Mouse (Mus musculus): ENCODE data around the gene Csf2rb2. TPM values are rescaled to one million over a fixed set of nuclear protein-coding genes. Genes with fewer than 3 reads are reported as not detected.

Gene Csf2rb2
- 10 to 100 TPM; 22.7 to 27.4 TPM for total RNA-seq (2023)

DNA sequence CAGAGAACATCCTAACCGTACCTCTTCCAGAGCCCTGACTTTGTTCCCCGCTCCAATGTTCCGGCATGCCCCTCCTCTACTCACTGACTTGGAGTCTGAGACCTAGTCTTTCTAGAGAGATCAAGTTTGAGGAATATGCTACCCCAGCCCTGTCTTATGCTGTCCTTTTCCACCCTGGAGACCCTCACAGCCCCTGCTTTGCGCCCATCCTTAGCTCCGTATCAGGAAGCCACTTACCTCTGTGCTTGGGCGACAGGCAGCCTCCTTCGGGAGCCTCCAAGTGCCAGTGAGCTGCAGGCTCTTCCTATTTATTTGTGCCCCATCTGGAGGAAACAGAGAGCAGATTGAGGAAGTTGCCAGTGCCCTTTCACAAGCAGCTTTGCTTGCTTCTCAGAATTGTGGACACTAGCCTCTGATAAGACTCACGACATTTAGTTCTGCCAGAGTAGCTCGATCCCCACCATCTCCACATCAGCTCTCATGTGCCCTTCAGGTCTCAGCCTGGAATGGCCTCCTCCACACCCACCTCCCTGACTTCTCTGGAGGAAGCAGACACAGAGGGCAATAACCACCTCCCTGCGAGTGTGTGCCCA, at the start of gene Csf2rb2:
Gene Csf2rb2, minus strand, starts transcription at position 381 of the 593 bp plus-strand sequence.

DNA sequence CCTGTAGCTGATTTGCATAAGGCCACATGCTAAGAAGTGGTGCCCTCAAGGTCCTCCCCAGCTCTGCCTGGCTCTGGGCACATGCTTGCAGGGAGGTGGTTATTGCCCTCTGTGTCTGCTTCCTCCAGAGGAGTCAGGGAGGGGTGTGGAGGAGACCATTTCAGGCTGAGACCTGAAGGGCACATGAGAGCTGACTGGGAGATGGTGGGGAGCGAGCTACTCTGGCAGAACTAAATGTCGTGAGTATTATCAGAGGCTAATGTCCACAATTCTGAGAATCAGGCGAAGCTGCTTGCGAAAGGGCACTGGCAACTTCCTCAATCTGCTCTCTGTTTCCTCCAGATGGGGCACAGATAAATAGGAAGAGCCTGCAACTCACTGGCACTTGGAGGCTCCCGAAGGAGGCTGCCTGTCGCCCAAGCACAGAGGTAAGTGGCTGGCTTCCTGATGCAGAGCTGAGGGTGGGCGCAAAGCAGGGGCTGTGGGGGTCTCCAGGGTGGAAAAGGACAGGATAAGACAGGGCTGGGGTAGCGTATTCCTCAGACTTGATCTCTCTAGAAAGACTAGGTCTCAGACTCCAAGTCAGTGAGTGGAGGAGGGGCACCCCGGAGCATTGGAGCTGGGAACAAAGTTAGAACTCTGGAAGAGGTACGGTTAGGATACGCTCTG, 20.3 kb upstream of the Csf2rb2 start, which contains the start of gene Csf2rb:
Gene Csf2rb, plus strand, starts transcription at position 82 of the 669 bp plus-strand sequence.

DNA sequence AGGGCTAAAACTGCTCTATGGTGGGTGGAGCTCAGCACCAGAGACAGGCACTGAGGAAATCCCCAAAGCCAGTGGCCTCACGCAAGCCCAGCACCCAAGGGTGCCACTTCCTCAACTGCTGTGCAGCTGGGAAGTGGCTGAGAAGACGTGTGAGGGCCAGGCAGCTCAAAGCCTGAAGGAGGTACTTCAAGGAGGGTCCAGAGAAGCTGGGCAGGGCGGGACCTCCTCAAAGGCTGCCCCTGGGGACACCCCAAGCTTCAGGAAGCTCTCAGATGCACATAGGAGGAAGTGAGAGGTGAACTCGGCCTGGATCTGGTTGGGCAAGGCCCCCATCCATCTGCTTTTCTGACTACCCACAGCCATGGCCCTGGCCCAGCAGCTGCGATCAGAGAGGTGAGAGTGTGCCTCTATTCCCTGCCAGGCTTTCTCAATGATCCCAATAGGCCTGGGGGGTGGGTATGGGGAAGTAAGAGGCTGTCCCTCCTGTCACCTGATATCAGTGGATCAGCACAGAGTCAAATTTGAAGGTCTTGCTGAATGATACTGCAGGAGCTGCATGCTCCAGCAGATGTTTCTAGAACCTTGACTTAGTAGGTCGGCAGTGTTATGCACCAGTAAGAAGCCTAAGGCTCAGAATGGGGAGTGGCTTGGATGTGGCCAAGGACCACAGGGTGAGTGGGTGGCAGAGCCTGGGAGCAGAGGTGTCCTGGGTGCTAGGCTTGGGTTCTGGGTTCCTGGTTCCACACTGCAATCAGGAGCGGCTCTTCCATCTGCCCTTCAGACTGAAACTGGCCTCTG, 60.6 kb downstream of the Csf2rb2 start, which contains the start of gene Ncf4:
Gene Ncf4, plus strand, starts transcription at position 107 of the 798 bp plus-strand sequence.

Other genes with a start within 250 kb of the Csf2rb2 start
- gene Cacng2, start 185.7 kb downstream of the Csf2rb2 start, total RNA-seq (2023): not detected
- gene Ift27, start 131.6 kb downstream of the Csf2rb2 start, total RNA-seq (2023): 1 to 10 TPM; 8.4 to 8.9 TPM
- gene Pvalb, start 99.3 kb downstream of the Csf2rb2 start, total RNA-seq (2023): 1 to 10 TPM in 1 of 2 experiments, not detected in 1; 1.0 TPM
- gene Ncf4, start 60.9 kb downstream of the Csf2rb2 start, total RNA-seq (2023): 100 to 1,000 TPM; 692 to 740 TPM
- 100 to 1,000 TPM; 200 to 241 TPM for gene Csf2rb, start 20.0 kb upstream of the Csf2rb2 start, total RNA-seq (2023)
- gene Tex33, start 90.2 kb upstream of the Csf2rb2 start, total RNA-seq (2023): under 1 TPM in 1 of 2 experiments, not detected in 1; 0.62 TPM
- gene Tst, start 100.2 kb upstream of the Csf2rb2 start, total RNA-seq (2023): 10 to 100 TPM; 21.0 to 24.3 TPM
- gene Mpst, start 100.7 kb upstream of the Csf2rb2 start, total RNA-seq (2023): 10 to 100 TPM; 31.1 to 35.0 TPM
- 10 to 100 TPM in 1 of 2 experiments, 1 to 10 TPM in 1; 9.1 to 11.2 TPM for gene Kctd17, start 122.8 kb upstream of the Csf2rb2 start, total RNA-seq (2023)
- not detected for gene Tmprss6, start 162.9 kb upstream of the Csf2rb2 start, total RNA-seq (2023)
- under 1 TPM; 0.49 to 0.89 TPM for gene Il2rb, start 189.6 kb upstream of the Csf2rb2 start, total RNA-seq (2023)
- gene C1qtnf6, start 225.7 kb upstream of the Csf2rb2 start, total RNA-seq (2023): under 1 TPM; 0.82 to 0.95 TPM
- gene Sstr3, start 239.0 kb upstream of the Csf2rb2 start, total RNA-seq (2023): not detected